Mouse (Mus musculus) intestine, embryonic 14.5 days (tissue): ENCODE measurements around the gene Naip2. TPM values are rescaled to one million over a fixed set of nuclear protein-coding genes. Genes with fewer than 3 reads are reported as not detected.

ENCODE experiments used
- ATAC-seq: fragments of 200-750 bp; cut with Nextera tagmentation; replicated peaks from 2 replicates; pipeline ENCODE4 v1.8.0; 2017; ENCODE audit warnings: low read depth, moderate number of reproducible peaks, moderate TSS enrichment, moderate library complexity; ENCODE audit not compliant: low FRiP score, low TSS enrichment
- DNase-seq: peaks from one replicate; pipeline ENCODE4 v3.0.0-alpha.2; 2018; ENCODE audit warnings: low spot score
- H3K27ac ChIP-seq: fragments of 300-500 bp; sonication (generic); 2 replicates; pipeline ENCODE4 v1.5.1; 2014; ENCODE audit warnings: low read depth, mild to moderate bottlenecking, control low read depth
- H3K27me3 ChIP-seq: fragments of 300-500 bp; sonication (generic); replicated peaks from 2 replicates; pipeline ENCODE4 v1.6.1; 2014; ENCODE audit warnings: low read length, control low read depth; ENCODE audit not compliant: control insufficient read depth, insufficient read depth
- H3K36me3 ChIP-seq: fragments of 300-500 bp; sonication (generic); 2 replicates; pipeline ENCODE4 v1.6.1; 2014; ENCODE audit warnings: low read length, control low read depth; ENCODE audit not compliant: control insufficient read depth, insufficient read depth
- H3K4me1 ChIP-seq: fragments of 300-500 bp; sonication (generic); replicated peaks from 2 replicates; pipeline ENCODE4 v1.6.1; 2014; ENCODE audit warnings: low read length, control low read depth, mixed read lengths; ENCODE audit not compliant: control insufficient read depth, insufficient read depth
- H3K4me2 ChIP-seq: fragments of 300-500 bp; sonication (generic); 2 replicates; pipeline ENCODE4 v1.6.1; 2014; ENCODE audit warnings: low read length
- H3K4me3 ChIP-seq: fragments of 300-500 bp; sonication (generic); 2 replicates; pipeline ENCODE4 v1.5.1; 2014; ENCODE audit warnings: low read depth, low read length, control low read depth, mixed read lengths
- H3K9ac ChIP-seq: fragments of 300-500 bp; sonication (generic); 2 replicates; pipeline ENCODE4 v1.6.1; 2014; ENCODE audit warnings: mild to moderate bottlenecking, low read length
- H3K9me3 ChIP-seq: fragments of 300-500 bp; sonication (generic); 2 replicates; pipeline ENCODE4 v1.6.1; 2016; ENCODE audit warnings: low read length, control low read depth; ENCODE audit not compliant: control insufficient read depth
- WGBS: fragments of 180-500 bp; shearing (Covaris S2); extraction: QIAGEN DNeasy Blood & Tissue Kit; methylation state at CpG from one replicate; pipeline ENCODE4 v1.1.7; 2014; 5-methylcytosine and 5-hydroxymethylcytosine counted together
- polyA plus RNA-seq: library from polyadenylated mRNA; unstranded; fragments of >200 nt; fragmentation: Nextera tagmentation; extraction: Ambion mirVana; gene quantifications from 2 replicates; pipeline ENCODE4 v1.2.1, GENCODE M21; 2014

Gene Naip2
- polyA plus RNA-seq, 1 experiment from 2014 or later = 6.0 TPM

DNA sequence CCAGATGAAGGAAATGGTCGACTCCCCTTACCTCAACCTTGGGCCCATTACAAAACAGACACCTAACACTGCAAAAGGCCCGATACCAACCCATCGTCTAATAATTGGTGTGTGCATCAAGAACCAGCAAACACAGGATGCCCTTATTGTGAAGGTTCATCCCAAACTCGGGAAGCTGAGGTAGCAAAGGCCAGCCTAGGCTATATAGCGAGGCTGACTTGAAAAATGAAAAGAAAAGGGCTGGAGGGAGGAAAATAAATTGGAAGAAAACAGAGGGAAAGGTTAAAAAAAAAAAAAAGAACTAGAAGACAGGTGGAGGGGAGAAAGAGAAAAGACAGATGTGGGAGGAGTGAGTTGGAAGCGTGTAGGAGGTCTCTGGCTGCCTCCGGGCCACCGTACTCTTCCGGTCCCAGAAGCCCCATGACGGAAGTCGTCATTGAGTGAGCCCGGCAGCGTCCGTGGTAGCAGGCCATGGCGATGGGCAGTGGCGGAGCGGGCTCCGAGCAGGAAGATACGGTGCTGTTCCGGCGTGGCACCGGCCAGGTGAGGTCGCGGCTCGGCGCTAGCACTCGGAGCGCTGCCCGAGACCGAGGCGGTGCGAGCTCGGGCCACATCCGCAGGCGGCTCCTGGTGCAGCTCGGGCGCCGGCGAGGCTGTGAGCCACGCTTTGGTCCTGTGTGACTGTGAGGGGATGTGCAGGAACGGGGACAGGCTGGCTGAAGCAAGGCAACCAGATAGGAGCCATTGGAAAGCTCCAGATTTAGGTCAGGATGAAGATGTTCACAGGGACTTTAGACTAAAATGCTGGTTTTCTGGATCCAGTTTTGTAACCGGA is 77.3 kb downstream of the Naip2 start, which contains the start of gene Smn1:
Gene Smn1 (plus strand): TSS at position 430 of the 835 bp plus-strand sequence.
- Histone ChIP-seq H3K9ac (peak within 1 kb of the TSS; percentile 89), H3K4me2 (peak within 1 kb of the TSS; percentile 90), H3K9me3 (no peaks in the 10 kb centered on the region), H3K36me3 (peaks cover 30% of the 10 kb centered on the region), H3K4me3 (peak within 1 kb of the TSS; percentile 100), H3K27ac (no peak within 1 kb of the TSS; the same call in 1 of the 2 replicates), H3K27me3 (no peaks in the 10 kb centered on the region), H3K4me1 (peaks cover 10% of the 10 kb centered on the region)
- 5% methylated on average over 42 of the region's 42 CpGs for WGBS
- peak; percentile 88 for DNase-seq
- ATAC-seq = peak; percentile 97

- ATAC-seq (no peak), DNase-seq (no peak)
- Histone ChIP-seq H3K9ac (no peak overlapping the region), H3K27me3 (no peaks in the 10 kb centered on the region), H3K4me1 (peaks cover 10% of the 10 kb centered on the region), H3K4me2 (peak overlapping the region; percentile 90), H3K36me3 (peaks cover 25% of the 10 kb centered on the region), H3K27ac (no peak overlapping the region), H3K9me3 (no peaks in the 10 kb centered on the region), H3K4me3 (peak overlapping the region; percentile 100)
- WGBS = 85% methylated on average over 3 of the region's 3 CpGs
These were observed 77.9 kb downstream of the Naip2 start for GRCm38 (mm10) chr13:100123970-100124369.

DNA sequence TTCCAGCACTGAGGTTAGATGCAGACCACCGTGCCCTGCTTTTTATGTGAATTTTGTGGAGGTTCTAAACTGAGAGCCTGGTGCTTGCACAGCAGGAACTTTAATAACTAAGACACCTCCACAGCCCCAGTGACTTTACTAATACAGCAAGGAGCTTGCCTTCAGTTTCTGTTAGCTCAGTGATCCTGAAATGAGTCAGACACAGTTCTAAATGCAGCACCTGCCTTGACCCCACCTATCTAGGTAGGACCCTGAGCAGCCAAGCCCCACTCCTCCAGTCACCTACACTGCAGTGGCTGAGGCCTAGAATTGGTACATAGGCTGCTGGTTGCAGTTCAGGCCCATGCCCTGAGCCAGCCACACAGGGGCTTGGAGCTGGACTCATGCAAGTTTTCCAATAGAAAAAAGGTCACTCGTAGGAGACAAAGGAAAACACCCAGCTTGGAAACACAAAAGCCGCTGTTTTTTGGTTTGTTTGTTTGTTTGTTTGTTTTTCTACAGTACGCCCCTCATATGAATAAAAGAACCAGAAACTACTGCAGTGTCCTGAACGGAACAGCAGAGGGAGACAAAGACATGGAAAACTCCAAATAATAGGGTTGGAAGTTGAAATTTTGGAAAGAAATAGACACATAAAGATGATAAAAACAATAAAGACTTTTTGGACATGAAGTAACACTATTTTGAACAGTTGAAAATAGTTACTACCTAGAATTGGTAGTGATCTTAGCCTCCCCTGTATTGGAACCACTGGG is 89.5 kb downstream of the Naip2 start:
- no peak for ATAC-seq
- Histone ChIP-seq H3K36me3 (peaks cover 32% of the 10 kb centered on the region), H3K27ac (no peak overlapping the region), H3K27me3 (no peaks in the 10 kb centered on the region), H3K4me2 (no peak overlapping the region), H3K4me3 (no peak overlapping the region), H3K9ac (no peak overlapping the region), H3K9me3 (no peaks in the 10 kb centered on the region), H3K4me1 (peaks cover 7% of the 10 kb centered on the region; the same call in 1 of the 2 replicates)
- peak; percentile 50 for DNase-seq
- 40% methylated on average over 5 of the region's 5 CpGs for WGBS

- peak; percentile 90 for DNase-seq
- WGBS = under 1% methylated on average over 75 of the region's 76 CpGs
- peak within 1 kb of the TSS; percentile 79 for H3K4me2 ChIP-seq
These were observed 94.0 kb downstream of the Naip2 start, which contains the start of gene Serf1 for GRCm38 (mm10) chr13:100107652-100108472. Gene Serf1, plus strand, starts transcription at chr13:100108012.

GRCm38 (mm10) chr13:100103748-100104254 is 98.1 kb downstream of the Naip2 start, which contains the start of gene Bdp1:
Gene Bdp1, minus strand, starts transcription at chr13:100104070.
- peak within 1 kb of the TSS; percentile 95 for H3K4me3 ChIP-seq
- H3K27ac ChIP-seq = peak within 1 kb of the TSS; percentile 66

More at GRCm38 (mm10) chr13:100107652-100108472, 94.0 kb downstream of the Naip2 start, which contains the start of gene Serf1:
- H3K4me1 ChIP-seq = peaks cover 10% of the 10 kb centered on the region
- H3K27me3 ChIP-seq = no peaks in the 10 kb centered on the region
- H3K4me3 ChIP-seq = peak within 1 kb of the TSS; percentile 76
- H3K9ac ChIP-seq = peak within 1 kb of the TSS; percentile 66
- peaks cover 5% of the 10 kb centered on the region; the same call in 1 of the 2 replicates for H3K36me3 ChIP-seq
- ATAC-seq = peak; percentile 73
- no peaks in the 10 kb centered on the region for H3K9me3 ChIP-seq
- H3K27ac ChIP-seq = peak within 1 kb of the TSS; percentile 57; the same call in 1 of the 2 replicates

GRCm38 (mm10) chr13:100103052-100103658 is 98.7 kb downstream of the Naip2 start:
- ATAC-seq (no peak), DNase-seq (no peak)
- H3K4me1 ChIP-seq = peaks cover 12% of the 10 kb centered on the region
- H3K9me3 ChIP-seq = no peaks in the 10 kb centered on the region
- WGBS = 4% methylated on average over 15 of the region's 15 CpGs
- H3K4me2 ChIP-seq = peak overlapping the region; percentile 91
- H3K27ac ChIP-seq = peak overlapping the region; percentile 66
- peak overlapping the region; percentile 95 for H3K4me3 ChIP-seq
- peaks cover 9% of the 10 kb centered on the region for H3K36me3 ChIP-seq
- peak overlapping the region; percentile 82 for H3K9ac ChIP-seq
- H3K27me3 ChIP-seq = no peaks in the 10 kb centered on the region

More at GRCm38 (mm10) chr13:100103748-100104254, 98.1 kb downstream of the Naip2 start, which contains the start of gene Bdp1:
- WGBS = under 1% methylated on average over 40 of the region's 44 CpGs
- Histone ChIP-seq H3K27me3 (no peaks in the 10 kb centered on the region), H3K9me3 (no peaks in the 10 kb centered on the region), H3K4me2 (peak within 1 kb of the TSS; percentile 91), H3K9ac (peak within 1 kb of the TSS; percentile 82), H3K4me1 (peaks cover 15% of the 10 kb centered on the region), H3K36me3 (peaks cover 3% of the 10 kb centered on the region)
- DNase-seq (peak; percentile 99), ATAC-seq (peak; percentile 73)

DNA sequence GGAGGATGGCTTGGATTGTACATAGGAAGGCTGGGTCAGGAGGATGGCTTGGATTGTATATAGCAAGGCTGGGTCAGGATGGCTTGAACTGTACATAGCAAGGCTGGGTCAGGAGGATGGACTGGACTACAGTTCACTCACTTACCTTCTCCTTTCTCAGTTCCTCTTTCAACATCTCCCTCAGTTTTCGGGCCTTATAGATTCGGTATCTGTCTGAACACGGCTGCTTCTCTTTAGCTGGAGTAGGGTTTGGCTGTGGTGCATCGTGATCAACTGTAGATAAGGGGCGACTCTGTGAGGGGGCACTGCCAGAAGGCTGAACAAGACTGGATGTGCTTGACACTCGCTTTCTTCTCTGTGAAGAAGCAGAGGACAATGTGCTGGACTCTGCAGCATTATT is 103.1 kb downstream of the Naip2 start:
- H3K4me2 ChIP-seq = no peak overlapping the region
- 89% methylated on average over 6 of the region's 6 CpGs for WGBS

More for the DNA sequence above, 103.1 kb downstream of the Naip2 start:
- Histone ChIP-seq H3K36me3 (peaks cover 49% of the 10 kb centered on the region), H3K4me3 (no peak overlapping the region), H3K9me3 (no peaks in the 10 kb centered on the region), H3K27ac (no peak overlapping the region), H3K27me3 (no peaks in the 10 kb centered on the region), H3K4me1 (peaks cover 10% of the 10 kb centered on the region), H3K9ac (no peak overlapping the region)
- DNase-seq (no peak), ATAC-seq (no peak)
